Mouse (Mus musculus): ENCODE results near the gene Lrrc29. TPM values are rescaled to one million over a fixed set of nuclear protein-coding genes. Genes with fewer than 3 reads are reported as not detected.

Gene Lrrc29
- polyA plus RNA-seq, 1 experiment from 2014 or later = 1.5 TPM

DNA sequence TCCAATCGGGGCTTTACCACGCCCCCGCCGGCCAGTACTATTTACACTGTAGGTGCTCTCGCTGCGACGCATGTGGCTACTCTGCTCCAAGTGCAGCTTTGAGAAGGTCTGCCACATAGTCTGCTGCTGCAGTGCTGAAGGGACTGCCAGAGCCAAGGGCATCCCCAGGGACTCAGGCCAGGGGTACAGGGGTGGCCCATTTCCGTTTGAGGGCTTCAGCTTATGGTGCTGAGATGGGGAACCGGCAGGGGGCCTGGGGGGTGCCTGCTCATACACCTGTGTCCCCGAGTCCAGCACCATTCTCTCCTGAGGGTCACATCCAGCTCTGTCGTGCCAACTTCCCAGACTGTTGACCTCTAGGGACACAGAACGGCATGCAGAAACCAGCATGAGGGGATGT, 40.6 kb downstream of the Lrrc29 start:
- ATAC-seq (ENCODE audit: insufficient number of reproducible peaks, insufficient read depth, low FRiP score, low TSS enrichment, low read depth) = no peak
- Histone ChIP-seq H3K27ac (no peak overlapping the region), H3K27me3 (peaks cover 30% of the 10 kb centered on the region), H3K4me3 (replicated peaks) (no peak overlapping the region), H3K9ac (replicated peaks) (no peak overlapping the region), H3K36me3 (peaks cover 39% of the 10 kb centered on the region), H3K9me3 (no peaks in the 10 kb centered on the region), H3K4me2 (no peak overlapping the region), H3K4me1 (replicated peaks) (peaks cover 23% of the 10 kb centered on the region)
- 46% methylated on average over 12 of the region's 12 CpGs for WGBS

DNA sequence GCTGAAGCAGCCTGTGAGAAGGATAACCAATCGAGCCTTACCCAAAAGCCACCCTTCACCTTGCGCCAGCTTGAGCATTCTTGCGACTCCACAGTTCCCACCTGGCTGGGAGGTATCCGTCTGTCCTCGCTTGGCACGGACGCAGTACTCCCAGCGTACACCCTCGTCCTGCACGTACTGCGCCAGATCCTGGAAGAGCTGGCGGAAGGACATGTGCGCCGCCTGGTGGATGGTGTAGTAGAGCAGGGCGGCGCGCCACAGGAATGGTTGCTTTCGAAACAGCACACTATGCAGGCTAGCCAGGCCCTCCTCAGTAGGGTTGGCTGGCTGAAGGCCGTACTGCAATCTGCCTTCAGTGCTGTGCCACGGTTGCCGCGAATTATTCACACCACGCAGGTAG, 43.0 kb downstream of the Lrrc29 start:
- Histone ChIP-seq H3K9ac (replicated peaks) (no peak overlapping the region), H3K27ac (no peak overlapping the region), H3K27me3 (peaks cover 45% of the 10 kb centered on the region), H3K4me2 (no peak overlapping the region), H3K4me3 (replicated peaks) (no peak overlapping the region), H3K36me3 (peaks cover 46% of the 10 kb centered on the region), H3K4me1 (replicated peaks) (peaks cover 10% of the 10 kb centered on the region), H3K9me3 (no peaks in the 10 kb centered on the region)
- peak; percentile 37; the same call in 1 of the 2 replicates for ATAC-seq (ENCODE audit: insufficient number of reproducible peaks, insufficient read depth, low FRiP score, low TSS enrichment, low read depth)
- WGBS = 17% methylated on average over 23 of the region's 23 CpGs

DNA sequence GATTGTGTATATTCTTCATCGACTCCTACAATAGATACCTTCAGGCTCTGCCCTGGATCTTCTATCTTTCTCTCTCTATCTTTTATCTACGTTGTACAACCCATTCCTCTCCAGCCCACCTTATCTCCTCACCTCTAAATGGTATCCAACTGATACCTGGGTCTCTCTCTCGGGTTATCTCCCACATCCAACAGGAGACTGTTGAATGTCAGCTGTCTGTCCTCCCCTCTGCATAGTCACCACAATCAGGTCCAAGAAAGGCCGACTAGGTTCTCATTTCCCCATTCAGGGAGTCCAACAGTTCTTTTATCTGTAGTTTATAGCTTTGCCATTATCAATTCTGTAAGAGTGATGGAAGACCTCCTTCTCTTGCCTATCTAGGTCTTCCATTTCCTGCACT, 43.8 kb downstream of the Lrrc29 start:
- Histone ChIP-seq H3K27me3 (peaks cover 54% of the 10 kb centered on the region), H3K9me3 (no peaks in the 10 kb centered on the region), H3K4me3 (replicated peaks) (no peak overlapping the region), H3K27ac (no peak overlapping the region), H3K4me2 (no peak overlapping the region), H3K36me3 (peaks cover 46% of the 10 kb centered on the region), H3K9ac (replicated peaks) (no peak overlapping the region), H3K4me1 (replicated peaks) (peaks cover 8% of the 10 kb centered on the region)
- no peak for ATAC-seq (ENCODE audit: insufficient number of reproducible peaks, insufficient read depth, low FRiP score, low TSS enrichment, low read depth)
- WGBS = 89% methylated on average over 4 of the region's 4 CpGs

DNA sequence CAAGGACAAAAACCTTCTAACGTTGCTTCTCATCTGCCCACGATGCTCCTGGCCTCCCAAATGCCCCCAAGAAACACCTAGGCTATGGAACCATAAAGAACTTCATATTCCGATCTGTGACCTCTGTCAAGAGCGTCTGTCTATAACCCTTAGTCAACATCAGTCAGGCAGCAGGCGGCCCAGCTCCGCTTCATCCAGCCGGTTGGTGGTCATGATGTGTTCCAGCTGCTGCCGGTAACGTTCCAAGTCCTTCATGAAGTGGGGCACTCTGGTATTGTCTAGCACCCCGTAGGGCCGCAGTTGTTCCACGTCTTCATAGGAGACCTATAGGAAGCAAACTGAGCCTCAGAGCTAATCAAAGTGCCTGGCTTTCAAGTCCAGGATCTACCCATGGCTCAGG, 44.3 kb downstream of the Lrrc29 start:
- Histone ChIP-seq H3K27me3 (peaks cover 58% of the 10 kb centered on the region), H3K4me1 (replicated peaks) (peaks cover 8% of the 10 kb centered on the region), H3K4me2 (no peak overlapping the region), H3K9ac (replicated peaks) (no peak overlapping the region), H3K36me3 (peaks cover 44% of the 10 kb centered on the region), H3K9me3 (no peaks in the 10 kb centered on the region), H3K27ac (no peak overlapping the region), H3K4me3 (replicated peaks) (no peak overlapping the region)
- WGBS = 88% methylated on average over 12 of the region's 12 CpGs
- ATAC-seq (ENCODE audit: insufficient number of reproducible peaks, insufficient read depth, low FRiP score, low TSS enrichment, low read depth) = no peak

DNA sequence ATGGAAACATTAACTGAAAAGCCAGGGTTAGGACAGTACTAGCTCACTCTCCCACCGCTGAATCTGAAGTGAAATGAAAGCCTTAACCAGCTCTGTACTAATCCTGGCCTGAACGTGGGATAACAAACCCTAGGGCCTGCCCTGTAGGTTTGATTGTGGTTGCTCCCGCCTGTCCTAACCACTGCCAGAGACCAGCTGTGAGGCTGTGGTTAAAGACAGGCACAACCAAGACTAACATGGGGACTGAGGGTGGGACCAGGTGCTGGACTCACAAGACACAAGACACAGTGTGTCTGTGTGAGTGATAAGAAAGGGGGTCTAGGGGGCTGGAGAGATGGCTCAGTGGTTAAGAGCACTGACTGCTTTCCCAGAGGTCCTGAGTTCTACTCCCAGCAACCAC, 45.5 kb downstream of the Lrrc29 start:
- Histone ChIP-seq H3K36me3 (peaks cover 39% of the 10 kb centered on the region), H3K27me3 (peaks cover 70% of the 10 kb centered on the region), H3K4me2 (no peak overlapping the region), H3K4me1 (replicated peaks) (peaks cover 19% of the 10 kb centered on the region), H3K4me3 (replicated peaks) (no peak overlapping the region), H3K9ac (replicated peaks) (no peak overlapping the region), H3K27ac (no peak overlapping the region), H3K9me3 (no peaks in the 10 kb centered on the region)
- no peak for ATAC-seq (ENCODE audit: insufficient number of reproducible peaks, insufficient read depth, low FRiP score, low TSS enrichment, low read depth)
- WGBS = 62% methylated on average over 3 of the region's 3 CpGs

DNA sequence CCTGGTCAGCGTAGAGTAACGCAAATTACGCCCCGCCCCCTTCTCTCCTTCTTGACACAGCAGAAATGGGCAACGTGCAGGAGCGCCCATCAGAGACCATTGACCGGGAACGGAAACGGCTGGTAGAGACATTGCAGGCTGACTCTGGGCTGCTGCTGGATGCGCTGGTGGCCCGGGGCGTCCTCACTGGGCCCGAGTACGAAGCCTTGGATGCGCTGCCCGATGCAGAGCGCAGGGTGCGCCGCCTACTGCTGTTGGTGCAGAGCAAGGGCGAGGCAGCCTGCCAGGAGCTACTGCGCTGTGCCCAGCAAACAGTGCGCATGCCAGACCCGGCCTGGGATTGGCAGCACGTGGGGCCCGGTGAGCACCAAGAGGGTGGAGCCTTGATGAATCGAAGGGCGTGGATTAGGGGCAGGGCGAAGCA, 47.2 kb downstream of the Lrrc29 start:
- Histone ChIP-seq H3K27me3 (peaks cover 81% of the 10 kb centered on the region), H3K4me2 (peak overlapping the region; percentile 46), H3K36me3 (peaks cover 28% of the 10 kb centered on the region), H3K9me3 (no peaks in the 10 kb centered on the region), H3K4me3 (replicated peaks) (peak overlapping the region; percentile 23), H3K27ac (no peak overlapping the region), H3K9ac (replicated peaks) (0 out of 2 replicates have a peak overlapping the region, but pooled peaks have one; percentile 34), H3K4me1 (replicated peaks) (peaks cover 24% of the 10 kb centered on the region)
- ATAC-seq (ENCODE audit: insufficient number of reproducible peaks, insufficient read depth, low FRiP score, low TSS enrichment, low read depth) = no peak
- WGBS = 4% methylated on average over 28 of the region's 28 CpGs

DNA sequence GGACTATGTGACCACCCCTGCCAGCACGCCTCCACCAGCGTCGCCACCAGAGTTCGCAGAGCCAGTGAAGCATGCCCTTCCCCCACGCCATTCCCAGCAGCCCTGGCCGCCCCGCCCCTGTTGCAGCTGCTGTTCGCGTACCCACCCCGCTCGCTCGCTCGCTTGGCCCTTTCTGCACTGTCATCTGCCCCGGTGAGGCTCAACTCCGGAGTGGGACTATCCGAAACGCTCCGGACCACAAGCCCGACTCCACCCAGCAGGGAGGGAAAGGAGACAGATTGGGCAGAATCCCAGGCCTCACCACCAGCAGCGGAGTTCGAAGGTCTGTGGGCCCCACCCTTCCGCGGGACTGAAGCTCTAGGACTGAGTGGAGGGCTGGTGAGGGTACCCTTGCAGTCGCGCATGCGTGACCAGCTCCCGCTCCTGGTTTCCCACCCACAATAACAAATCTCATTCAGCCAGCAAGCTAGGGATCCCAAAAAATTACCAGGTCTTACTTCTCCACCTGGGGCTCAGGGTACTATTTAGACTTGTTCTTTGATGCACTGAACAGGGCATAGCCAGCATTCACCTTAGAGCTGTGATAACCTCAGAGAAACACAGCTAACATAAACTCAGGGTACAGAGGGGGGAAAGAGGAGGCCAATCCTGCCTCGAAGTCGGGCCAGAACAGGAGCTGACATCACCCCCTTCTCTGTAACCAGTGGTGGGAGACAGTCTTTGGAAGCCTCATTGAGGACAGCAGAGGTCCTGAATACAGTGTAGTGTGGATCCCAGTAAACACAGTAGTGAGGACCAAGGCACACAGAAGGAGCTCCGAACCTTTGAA, 49.6 kb downstream of the Lrrc29 start:
- peaks cover 97% of the 10 kb centered on the region for H3K27me3 ChIP-seq
- peaks cover 26% of the 10 kb centered on the region for H3K4me1 ChIP-seq (replicated peaks)
- H3K4me3 ChIP-seq (replicated peaks) = peak overlapping the region; percentile 44
- WGBS = 3% methylated on average over 30 of the region's 30 CpGs
- H3K36me3 ChIP-seq = peaks cover 9% of the 10 kb centered on the region
- H3K9me3 ChIP-seq = no peaks in the 10 kb centered on the region
- peak overlapping the region; percentile 55 for H3K9ac ChIP-seq (replicated peaks)
- no peak overlapping the region for H3K27ac ChIP-seq
- H3K4me2 ChIP-seq = peak overlapping the region; percentile 85
- ATAC-seq (ENCODE audit: insufficient number of reproducible peaks, insufficient read depth, low FRiP score, low TSS enrichment, low read depth) = peak; percentile 67; the same call in 1 of the 2 replicates

DNA sequence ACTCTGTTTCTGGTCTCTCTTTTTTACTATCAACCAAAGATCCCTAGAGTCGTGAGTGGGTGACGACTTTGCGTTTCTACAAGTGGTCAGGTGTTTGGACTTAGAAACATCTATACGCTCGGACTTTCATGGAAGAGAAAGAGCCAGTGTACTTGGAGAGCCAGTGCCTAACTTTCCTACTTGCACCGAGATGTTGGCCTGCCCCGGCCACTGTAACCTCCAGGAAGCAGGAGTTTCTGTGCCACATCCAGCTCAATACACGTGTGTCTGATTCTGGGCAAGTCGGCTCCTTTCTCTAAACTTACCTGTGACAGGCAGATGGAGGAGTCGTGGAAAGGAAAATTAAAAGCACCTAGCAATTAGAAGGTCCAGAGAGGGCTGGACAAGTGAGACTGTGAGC, 50.2 kb downstream of the Lrrc29 start, which contains the start of gene Nol3:
Gene Nol3 (plus strand): TSS at position 301 of the 400 bp plus-strand sequence.
- Histone ChIP-seq H3K9ac (replicated peaks) (peak within 1 kb of the TSS; percentile 55), H3K4me3 (replicated peaks) (peak within 1 kb of the TSS; percentile 44), H3K27me3 (peaks cover 99% of the 10 kb centered on the region), H3K4me2 (peak within 1 kb of the TSS; percentile 85), H3K9me3 (no peaks in the 10 kb centered on the region), H3K36me3 (peaks cover 6% of the 10 kb centered on the region; the same call in 1 of the 2 replicates), H3K4me1 (replicated peaks) (peaks cover 27% of the 10 kb centered on the region), H3K27ac (no peak within 1 kb of the TSS)
- no peak for ATAC-seq (ENCODE audit: insufficient number of reproducible peaks, insufficient read depth, low FRiP score, low TSS enrichment, low read depth)
- WGBS = 6% methylated on average over 10 of the region's 10 CpGs

DNA sequence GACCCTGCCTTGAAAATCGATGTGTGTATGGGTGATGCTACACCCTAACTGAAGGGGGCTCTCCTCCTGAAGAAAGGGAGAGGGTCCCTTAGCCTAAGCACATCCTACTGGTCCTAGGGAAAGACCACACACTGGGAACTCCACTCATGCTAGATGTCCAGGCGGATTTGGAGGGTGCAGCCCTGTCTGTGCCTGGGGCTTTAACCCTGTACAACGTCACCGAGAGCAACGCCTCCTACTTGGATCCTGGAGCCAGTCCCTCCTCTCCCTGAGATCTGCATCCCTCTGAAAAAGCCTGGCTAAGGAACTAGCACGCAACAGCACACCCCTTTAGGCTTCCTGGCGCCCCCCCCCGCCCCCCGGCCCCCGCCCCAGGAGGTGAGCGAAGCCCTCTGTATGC, 50.7 kb downstream of the Lrrc29 start:
- Histone ChIP-seq H3K9ac (replicated peaks) (no peak overlapping the region), H3K9me3 (no peaks in the 10 kb centered on the region), H3K4me2 (peak overlapping the region; percentile 85), H3K27me3 (peaks cover 99% of the 10 kb centered on the region), H3K36me3 (peaks cover 5% of the 10 kb centered on the region; the same call in 1 of the 2 replicates), H3K27ac (no peak overlapping the region), H3K4me1 (replicated peaks) (peaks cover 32% of the 10 kb centered on the region), H3K4me3 (replicated peaks) (peak overlapping the region; percentile 44)
- WGBS = 6% methylated on average over 10 of the region's 11 CpGs
- ATAC-seq (ENCODE audit: insufficient number of reproducible peaks, insufficient read depth, low FRiP score, low TSS enrichment, low read depth) = no peak

DNA sequence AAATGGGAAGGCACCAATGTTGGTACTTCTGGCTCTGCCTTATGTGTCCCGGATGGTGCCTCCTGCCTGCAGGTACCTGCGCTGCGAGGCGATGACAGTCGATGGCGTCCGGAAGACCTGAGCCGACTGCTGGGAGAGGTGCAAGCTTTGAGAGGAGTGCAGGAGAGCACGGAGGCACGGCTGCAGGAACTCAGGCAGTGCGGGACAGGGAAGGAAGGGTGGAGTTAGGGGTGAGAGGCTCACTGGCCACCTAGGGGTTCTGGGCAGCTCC, 55.2 kb downstream of the Lrrc29 start:
- Histone ChIP-seq H3K36me3 (no peaks in the 10 kb centered on the region), H3K9ac (replicated peaks) (no peak overlapping the region), H3K27me3 (peaks cover 99% of the 10 kb centered on the region), H3K4me3 (replicated peaks) (peak overlapping the region; percentile 13; the same call in 1 of the 2 replicates), H3K4me1 (replicated peaks) (peaks cover 41% of the 10 kb centered on the region), H3K9me3 (peaks cover 6% of the 10 kb centered on the region; the same call in 1 of the 2 replicates), H3K27ac (no peak overlapping the region), H3K4me2 (peak overlapping the region; percentile 33)
- no peak for ATAC-seq (ENCODE audit: insufficient number of reproducible peaks, insufficient read depth, low FRiP score, low TSS enrichment, low read depth)
- WGBS = 3% methylated on average over 11 of the region's 11 CpGs

DNA sequence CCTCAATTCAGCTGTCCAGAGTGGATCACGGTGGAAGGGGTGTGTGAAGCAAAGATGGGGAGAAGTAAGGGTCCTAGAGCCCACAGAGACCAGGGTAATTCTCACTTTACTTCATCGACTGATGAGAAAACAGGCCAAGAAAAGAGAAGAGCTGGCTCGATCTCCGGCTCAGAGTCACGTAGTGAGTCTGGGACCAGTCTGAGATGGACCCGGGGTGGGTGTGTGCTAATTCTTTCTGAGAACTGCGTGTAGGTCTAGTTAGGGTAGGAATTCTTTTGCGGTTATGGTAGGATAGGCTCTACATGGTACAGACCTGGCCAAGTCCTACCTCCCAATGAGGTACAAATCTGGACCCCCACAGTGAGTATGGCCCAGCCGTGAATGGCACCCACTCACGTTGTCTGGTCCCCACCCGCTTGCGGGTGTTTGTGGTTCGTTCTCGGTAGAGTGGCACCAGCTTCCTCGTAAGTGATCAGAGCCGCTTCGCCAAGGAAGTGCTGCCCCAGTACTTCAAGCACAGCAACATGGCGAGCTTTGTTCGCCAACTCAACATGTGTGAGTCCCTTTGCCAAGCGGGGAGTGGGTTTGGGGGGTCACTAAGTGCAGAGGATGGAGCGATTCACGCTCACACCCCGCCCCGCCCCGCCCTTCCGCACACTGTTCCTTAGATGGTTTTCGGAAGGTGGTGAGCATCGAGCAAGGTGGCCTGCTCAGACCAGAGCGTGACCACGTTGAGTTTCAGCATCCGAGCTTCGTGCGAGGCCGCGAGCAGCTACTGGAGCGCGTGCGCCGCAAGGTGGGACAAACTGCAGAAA, 55.8 kb downstream of the Lrrc29 start:
- Histone ChIP-seq H3K4me1 (replicated peaks) (peaks cover 36% of the 10 kb centered on the region), H3K4me2 (peak overlapping the region; percentile 86), H3K9me3 (peaks cover 6% of the 10 kb centered on the region; the same call in 1 of the 2 replicates), H3K36me3 (no peaks in the 10 kb centered on the region), H3K4me3 (replicated peaks) (peak overlapping the region; percentile 51), H3K27me3 (peaks cover 99% of the 10 kb centered on the region), H3K27ac (no peak overlapping the region), H3K9ac (replicated peaks) (no peak overlapping the region)
- WGBS = 2% methylated on average over 39 of the region's 39 CpGs
- ATAC-seq (ENCODE audit: insufficient number of reproducible peaks, insufficient read depth, low FRiP score, low TSS enrichment, low read depth) = peak; percentile 0; the same call in 1 of the 2 replicates
